Mouse (Mus musculus): ENCODE measurements around the gene Kcng3. TPM values are rescaled to one million over a fixed set of nuclear protein-coding genes. Genes with fewer than 3 reads are reported as not detected.

Gene Kcng3
- polyA plus RNA-seq, 1 experiment from 2014 or later: not detected

DNA sequence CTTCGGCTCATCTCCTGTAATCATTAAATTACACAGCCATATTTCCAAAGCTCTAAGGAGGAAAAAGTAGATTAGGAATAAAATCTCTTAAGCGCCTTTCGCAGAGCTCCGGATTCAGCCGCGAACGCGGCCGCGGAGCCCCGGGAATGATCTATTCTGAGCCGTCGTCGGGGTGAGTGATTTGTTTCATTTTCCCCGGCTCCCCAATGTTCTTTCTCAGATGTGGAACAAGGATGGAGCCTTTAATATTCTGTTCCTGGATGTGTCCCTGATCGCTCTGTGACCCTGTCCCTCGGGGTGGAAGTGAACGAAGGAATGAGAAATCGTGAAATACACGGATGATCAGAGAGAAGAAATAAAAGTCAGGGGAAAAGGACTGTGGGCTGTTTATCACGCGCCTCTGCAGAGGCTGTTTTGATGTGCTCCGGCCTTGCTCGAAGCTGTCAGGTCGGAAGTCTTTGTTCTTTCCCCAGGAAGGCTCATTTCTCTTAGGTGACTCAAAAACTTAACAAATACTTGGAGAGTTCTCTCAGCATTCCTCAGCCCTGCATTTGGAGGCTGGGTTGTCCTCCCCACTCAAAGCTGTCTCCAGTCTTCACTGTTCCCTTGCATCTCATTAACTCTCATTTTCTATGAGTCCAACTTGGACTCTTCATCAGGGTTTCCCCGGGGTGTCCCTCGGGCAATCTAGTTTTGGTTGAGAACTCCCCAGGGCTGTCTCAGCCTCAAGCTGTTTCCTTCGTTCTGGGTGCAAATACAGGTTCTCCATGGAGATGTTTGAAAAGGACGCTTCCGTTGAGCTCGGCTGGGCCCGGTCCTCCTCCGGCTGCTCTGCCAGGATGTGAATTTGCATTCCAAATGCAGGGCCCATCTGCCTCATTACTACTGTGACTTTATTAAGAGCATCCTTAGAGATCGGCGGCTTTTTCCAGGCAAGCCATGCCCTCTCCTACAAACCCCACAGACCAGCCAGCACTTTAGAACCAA lies 85.6 kb downstream of the Kcng3 start:
- ATAC-seq (ENCODE audit: insufficient number of reproducible peaks, insufficient read depth, low FRiP score, low TSS enrichment): no peak
- H3K9ac ChIP-seq: no peak overlapping the region
- no peaks in the 10 kb centered on the region for H3K36me3 ChIP-seq

DNA sequence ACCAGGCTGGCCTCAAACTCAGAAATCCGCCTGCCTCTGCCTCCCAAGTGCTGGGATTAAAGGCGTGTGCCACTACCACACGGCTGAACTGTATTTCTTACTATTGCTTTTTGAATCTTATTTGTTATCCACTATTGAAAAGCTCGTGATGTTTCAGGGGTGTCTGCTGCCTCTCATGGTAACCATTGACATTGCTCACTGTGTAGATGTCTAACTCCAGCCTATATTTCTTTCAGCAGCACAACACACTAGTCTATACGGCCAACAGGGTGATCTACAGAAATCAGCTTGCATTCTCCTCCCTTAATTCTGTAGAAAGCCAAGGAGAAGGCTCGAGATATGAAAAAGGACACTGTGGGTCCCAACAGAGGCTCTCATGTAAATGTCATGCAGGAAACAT lies 86.4 kb downstream of the Kcng3 start:
- peak overlapping the region; percentile 40; the same call in 1 of the 2 replicates for H3K4me2 ChIP-seq (replicated peaks)

More for the DNA sequence above, 85.6 kb downstream of the Kcng3 start:
- Histone ChIP-seq H3K4me2 (replicated peaks) (peak overlapping the region; percentile 40), H3K9me3 (no peaks in the 10 kb centered on the region), H3K27ac (no peak overlapping the region), H3K4me3 (peak overlapping the region; percentile 28), H3K4me1 (peaks cover 9% of the 10 kb centered on the region; the same call in 1 of the 2 replicates), H3K27me3 (peaks cover 47% of the 10 kb centered on the region)
- WGBS: 9% methylated on average over 35 of the region's 35 CpGs

GRCm38 (mm10) chr17:83542424-83542823 lies 89.3 kb downstream of the Kcng3 start:
- Histone ChIP-seq H3K27ac (no peak overlapping the region), H3K4me1 (peaks cover 15% of the 10 kb centered on the region), H3K36me3 (no peaks in the 10 kb centered on the region), H3K9ac (no peak overlapping the region), H3K27me3 (peaks cover 30% of the 10 kb centered on the region), H3K4me3 (no peak overlapping the region), H3K9me3 (no peaks in the 10 kb centered on the region), H3K4me2 (replicated peaks) (no peak overlapping the region)
- no peak for ATAC-seq (ENCODE audit: insufficient number of reproducible peaks, insufficient read depth, low FRiP score, low TSS enrichment)
- WGBS: 87% methylated on average over 2 of the region's 2 CpGs

More for the DNA sequence above, 86.4 kb downstream of the Kcng3 start:
- Histone ChIP-seq H3K4me3 (no peak overlapping the region), H3K27me3 (peaks cover 47% of the 10 kb centered on the region), H3K27ac (no peak overlapping the region), H3K9ac (no peak overlapping the region), H3K36me3 (no peaks in the 10 kb centered on the region), H3K4me1 (peaks cover 9% of the 10 kb centered on the region; the same call in 1 of the 2 replicates), H3K9me3 (no peaks in the 10 kb centered on the region)
- no peak for ATAC-seq (ENCODE audit: insufficient number of reproducible peaks, insufficient read depth, low FRiP score, low TSS enrichment)
- WGBS: 79% methylated on average over 6 of the region's 6 CpGs

DNA sequence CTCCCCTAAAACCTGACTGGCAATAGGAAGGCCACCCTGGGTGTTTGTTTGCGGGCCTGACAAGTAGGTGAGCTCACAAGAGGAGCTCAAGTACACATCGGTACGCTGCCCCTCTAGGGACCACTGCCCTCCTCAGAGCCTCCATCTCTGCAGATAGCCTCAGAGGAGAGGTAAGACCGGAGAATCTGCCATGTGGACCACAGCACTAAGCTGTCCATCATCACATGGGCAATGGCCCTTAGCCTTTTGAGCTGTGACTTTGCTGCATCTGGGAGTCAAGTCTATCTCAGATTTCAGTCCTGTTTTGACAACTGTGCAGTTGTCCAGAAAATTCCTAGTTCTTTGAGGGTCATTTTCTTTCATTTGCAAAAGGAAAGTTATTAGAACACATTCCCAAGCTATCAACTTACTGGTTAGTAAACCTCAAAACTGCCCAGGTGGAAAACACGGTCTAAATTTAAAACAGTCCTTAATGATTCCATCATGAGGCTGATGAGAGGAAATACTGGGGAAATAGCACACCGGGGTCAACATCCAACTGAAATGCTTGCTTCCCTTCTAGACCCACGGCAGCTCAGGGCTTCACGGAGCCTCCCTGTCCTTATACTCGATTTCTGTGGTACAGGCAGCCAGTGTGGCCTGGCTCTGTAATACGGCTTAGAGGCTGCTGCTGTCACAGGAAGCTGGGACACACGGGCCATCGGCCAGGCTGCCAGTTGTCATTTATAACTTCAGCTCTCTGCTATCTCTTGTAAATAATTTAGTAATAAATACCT lies 92.2 kb downstream of the Kcng3 start:
- Histone ChIP-seq H3K27ac (no peak overlapping the region), H3K36me3 (no peaks in the 10 kb centered on the region), H3K9ac (no peak overlapping the region), H3K9me3 (no peaks in the 10 kb centered on the region), H3K4me3 (no peak overlapping the region), H3K4me1 (peaks cover 10% of the 10 kb centered on the region), H3K27me3 (peaks cover 3% of the 10 kb centered on the region), H3K4me2 (replicated peaks) (no peak overlapping the region)
- WGBS: 31% methylated on average over 12 of the region's 12 CpGs
- no peak for ATAC-seq (ENCODE audit: insufficient number of reproducible peaks, insufficient read depth, low FRiP score, low TSS enrichment)

DNA sequence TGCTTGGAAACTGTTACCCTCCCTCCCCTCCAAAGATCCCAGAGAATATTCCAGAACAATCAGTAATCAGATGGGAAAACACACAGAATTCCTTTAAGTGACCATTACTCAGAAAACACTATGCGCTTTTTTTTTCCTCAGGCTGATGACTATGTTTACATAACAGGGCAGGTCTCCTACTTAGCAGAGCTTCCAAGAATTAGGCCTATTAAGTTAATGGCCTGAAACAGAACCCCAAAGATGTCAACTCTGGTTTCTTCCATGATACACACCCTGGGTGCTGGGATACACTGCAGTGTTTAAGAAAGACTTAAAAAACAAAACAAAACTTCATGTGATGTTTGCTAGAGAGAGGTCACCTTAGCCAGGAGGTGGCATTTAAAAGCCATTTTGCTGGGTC lies 93.0 kb downstream of the Kcng3 start:
- Histone ChIP-seq H3K4me2 (replicated peaks) (no peak overlapping the region), H3K4me3 (no peak overlapping the region), H3K9me3 (no peaks in the 10 kb centered on the region), H3K9ac (no peak overlapping the region), H3K4me1 (peaks cover 10% of the 10 kb centered on the region), H3K27me3 (no peaks in the 10 kb centered on the region), H3K27ac (no peak overlapping the region), H3K36me3 (no peaks in the 10 kb centered on the region)
- no peak for ATAC-seq (ENCODE audit: insufficient number of reproducible peaks, insufficient read depth, low FRiP score, low TSS enrichment)
- 52% methylated on average over 1 of the region's 1 CpGs for WGBS

DNA sequence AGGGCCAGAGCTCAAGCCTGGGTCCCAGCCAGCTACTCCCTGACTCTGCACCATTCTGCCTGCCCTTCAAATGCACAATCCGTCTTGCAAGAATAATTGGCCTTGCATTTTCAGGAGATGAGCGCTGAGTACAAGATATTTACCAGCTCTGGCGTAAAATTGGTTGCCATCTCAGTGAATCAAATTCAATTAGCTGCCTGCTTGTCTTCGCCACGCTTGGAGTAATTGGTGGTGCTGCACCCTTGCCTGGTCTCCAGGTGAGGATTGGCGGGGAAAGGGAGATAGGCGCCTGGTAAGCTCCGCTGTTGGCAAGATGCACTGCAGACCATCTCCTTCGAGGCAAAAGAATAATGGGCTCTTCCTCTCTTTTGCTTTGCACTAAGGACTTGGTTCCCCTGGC lies 93.6 kb downstream of the Kcng3 start:
- Histone ChIP-seq H3K27me3 (no peaks in the 10 kb centered on the region), H3K4me3 (no peak overlapping the region), H3K4me1 (peaks cover 10% of the 10 kb centered on the region), H3K36me3 (no peaks in the 10 kb centered on the region), H3K9me3 (no peaks in the 10 kb centered on the region), H3K4me2 (replicated peaks) (no peak overlapping the region), H3K9ac (no peak overlapping the region), H3K27ac (no peak overlapping the region)
- 75% methylated on average over 9 of the region's 9 CpGs for WGBS
- ATAC-seq (ENCODE audit: insufficient number of reproducible peaks, insufficient read depth, low FRiP score, low TSS enrichment): no peak

Other genes with a start within 250 kb of the Kcng3 start
- gene Cox7a2l, start 114.6 kb downstream of the Kcng3 start, polyA plus RNA-seq (2016; fragmentation: Nextera tagmentation; extraction: Ambion mirVana): 136 and 141 TPM in 2 replicates
- 49.2 and 49.7 TPM in 2 replicates for gene Mta3, start 74.3 kb upstream of the Kcng3 start, polyA plus RNA-seq (2016; fragmentation: Nextera tagmentation; extraction: Ambion mirVana)
- gene Haao, start 216.1 kb upstream of the Kcng3 start, polyA plus RNA-seq (2016; fragmentation: Nextera tagmentation; extraction: Ambion mirVana): 0.20 and 0.90 TPM in 2 replicates

All from embryonic facial prominence, embryonic 12.5 days (tissue).